Mouse (Mus musculus) E14TG2a.4 (cell line): ENCODE data around the gene Six2.

Experiments
- H3K27me3 ChIP-seq: 2 replicates; pipeline ENCODE4 v1.6.1; 2014; ENCODE audit warnings: low read length, control low read depth; ENCODE audit not compliant: insufficient read depth
- H3K36me3 ChIP-seq: 2 replicates; pipeline ENCODE4 v1.6.1; 2014; ENCODE audit warnings: low read length, control low read depth; ENCODE audit not compliant: insufficient read depth
- H3K4me1 ChIP-seq: replicated peaks from 2 replicates; pipeline ENCODE4 v1.6.1; 2014; ENCODE audit warnings: low read depth, low read length, control low read depth
- H3K4me3 ChIP-seq: replicated peaks from 2 replicates; pipeline ENCODE4 v1.5.1; 2014; ENCODE audit warnings: mild to moderate bottlenecking, low read length
- H3K9me3 ChIP-seq: 2 replicates; pipeline ENCODE4 v1.6.1; 2014; ENCODE audit warnings: low read length, control low read depth
- CTCF ChIP-seq: conservative IDR thresholded peaks from 2 replicates; pipeline ENCODE4 v1.5.1; 2014; ENCODE audit warnings: low read length
- NANOG ChIP-seq: IDR thresholded peaks from 2 replicates; pipeline ENCODE4 v1.6.1; 2014; ENCODE audit warnings: borderline replicate concordance, low read length, mixed read lengths
- POU5F1 ChIP-seq: IDR thresholded peaks from 2 replicates; pipeline ENCODE4 v1.6.1; 2014; ENCODE audit warnings: low read length, borderline replicate concordance

Six2 gene

GRCm38 (mm10) chr17:85681741-85682140, 6.3 kb downstream of the Six2 start:
- peaks cover 44% of the 10 kb centered on the region for H3K4me1 ChIP-seq
- no peak for TF ChIP-seq NANOG
- H3K4me3 ChIP-seq = no peak overlapping the region
- no peaks in the 10 kb centered on the region for H3K36me3 ChIP-seq
- H3K27me3 ChIP-seq = peaks cover 96% of the 10 kb centered on the region
- no peaks in the 10 kb centered on the region for H3K9me3 ChIP-seq

DNA sequence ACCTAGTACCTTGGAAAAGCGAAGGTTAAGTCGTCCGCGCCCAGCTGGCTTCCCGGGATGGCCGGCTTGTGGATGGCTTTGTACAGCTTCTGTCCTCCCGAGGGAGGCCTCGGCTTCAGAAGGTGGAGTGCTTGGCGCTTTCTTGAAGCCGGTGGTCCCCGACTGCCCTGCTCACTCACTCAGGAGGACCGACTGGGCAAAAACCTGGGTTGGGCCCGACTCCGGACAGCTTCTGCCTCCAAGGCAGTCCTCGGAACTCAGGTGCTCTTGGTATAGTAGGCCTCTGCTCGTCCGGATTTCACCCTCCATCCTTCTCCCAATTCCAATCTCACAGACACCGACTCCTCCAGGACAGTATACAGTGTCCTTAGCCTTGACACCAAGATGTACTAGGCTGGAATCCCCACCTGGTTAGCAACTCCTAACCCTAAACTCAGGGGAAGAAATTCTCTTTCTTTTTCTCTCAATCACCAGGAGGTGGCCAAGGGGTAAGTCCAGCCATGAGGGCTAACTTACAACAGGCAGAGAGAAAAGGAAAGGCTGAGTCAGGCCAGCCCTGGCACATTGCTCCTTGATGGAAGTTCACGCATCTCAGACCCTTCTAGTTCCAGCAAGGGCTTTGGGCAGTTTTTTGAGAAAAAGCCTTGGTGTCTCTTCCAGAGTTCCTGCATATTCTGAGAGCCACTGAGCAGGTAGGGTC, 7.1 kb downstream of the Six2 start:
- peaks cover 37% of the 10 kb centered on the region for H3K4me1 ChIP-seq
- no peak for TF ChIP-seq NANOG
- no peak for TF ChIP-seq POU5F1
- no peak for TF ChIP-seq CTCF

GRCm38 (mm10) chr17:85680116-85680850, 7.8 kb downstream of the Six2 start:
- TF ChIP-seq POU5F1 = no peak
- TF ChIP-seq CTCF = no peak
- no peak for TF ChIP-seq NANOG
- Histone ChIP-seq H3K4me1 (peaks cover 30% of the 10 kb centered on the region), H3K9me3 (no peaks in the 10 kb centered on the region), H3K27me3 (peaks cover 89% of the 10 kb centered on the region), H3K36me3 (no peaks in the 10 kb centered on the region), H3K4me3 (peak overlapping the region; percentile 21; the same call in 1 of the 2 replicates)

More for the DNA sequence above, 7.1 kb downstream of the Six2 start:
- no peak overlapping the region for H3K4me3 ChIP-seq
- no peaks in the 10 kb centered on the region for H3K9me3 ChIP-seq
- no peaks in the 10 kb centered on the region for H3K36me3 ChIP-seq
- H3K27me3 ChIP-seq = peaks cover 95% of the 10 kb centered on the region

DNA sequence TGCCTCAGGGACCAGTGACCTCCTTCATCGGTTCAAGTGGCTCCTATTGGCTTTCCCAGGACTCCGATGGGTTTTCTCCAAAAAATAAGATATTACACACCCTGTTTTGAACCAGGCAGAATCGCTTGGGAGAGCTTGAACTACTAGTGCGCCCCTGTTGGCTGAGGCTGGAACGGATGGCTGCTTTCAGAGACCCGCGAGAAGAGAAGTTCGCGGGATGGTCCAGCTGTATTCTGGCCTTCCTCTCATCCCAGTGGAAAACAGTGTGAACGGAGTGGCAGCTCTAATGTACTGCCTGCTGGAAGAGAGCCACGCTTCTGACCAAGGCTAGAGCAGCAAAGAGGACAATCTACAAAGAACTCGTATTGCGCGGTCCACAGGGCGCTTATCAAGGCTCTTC, 8.4 kb downstream of the Six2 start:
- no peaks in the 10 kb centered on the region for H3K36me3 ChIP-seq
- H3K9me3 ChIP-seq = no peaks in the 10 kb centered on the region
- TF ChIP-seq CTCF (peak; percentile 56), NANOG (no peak)
- H3K4me1 ChIP-seq = peaks cover 24% of the 10 kb centered on the region
- H3K27me3 ChIP-seq = peaks cover 85% of the 10 kb centered on the region
- peak overlapping the region; percentile 21; the same call in 1 of the 2 replicates for H3K4me3 ChIP-seq

DNA sequence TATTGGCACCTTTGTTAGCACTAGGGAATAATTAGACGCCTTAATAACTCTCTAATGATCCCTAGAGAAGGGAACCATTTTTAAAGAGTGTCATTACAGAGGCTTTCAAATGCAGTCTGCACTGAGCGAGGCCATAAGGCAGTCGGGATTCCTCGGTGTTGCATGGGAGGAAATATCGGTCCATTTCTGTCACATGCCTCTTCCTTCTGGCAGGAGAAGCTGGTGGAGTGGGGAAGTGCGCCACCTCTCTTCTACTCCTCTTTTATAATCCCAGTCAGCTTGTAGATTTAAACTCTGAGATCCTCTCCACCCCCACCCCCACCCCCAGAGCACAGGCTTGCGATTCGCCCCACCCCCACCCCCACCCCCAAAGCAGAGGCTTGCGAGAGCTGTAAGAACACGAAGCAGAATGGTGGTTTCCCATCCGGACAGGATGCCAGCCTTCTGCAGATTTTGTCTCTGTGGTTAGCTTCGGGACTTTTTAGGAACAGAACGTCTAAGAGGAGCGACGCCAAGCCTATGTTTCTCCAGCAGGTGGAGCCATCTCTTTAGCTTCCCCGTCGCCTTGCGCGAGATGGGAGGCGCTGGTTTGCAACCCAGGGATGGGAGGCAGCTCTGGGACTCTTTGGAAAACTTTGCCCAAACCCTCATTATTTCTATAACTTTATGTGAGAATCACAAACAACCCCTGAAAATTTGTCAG, 23.3 kb downstream of the Six2 start:
- H3K4me1 ChIP-seq = peaks cover 6% of the 10 kb centered on the region; the same call in 1 of the 2 replicates
- H3K36me3 ChIP-seq = no peaks in the 10 kb centered on the region
- no peaks in the 10 kb centered on the region for H3K9me3 ChIP-seq
- peaks cover 69% of the 10 kb centered on the region for H3K27me3 ChIP-seq
- H3K4me3 ChIP-seq = no peak overlapping the region
- TF ChIP-seq NANOG (no peak), POU5F1 (no peak), CTCF (peak; percentile 54)

- peaks cover 73% of the 10 kb centered on the region for H3K27me3 ChIP-seq
- no peak for TF ChIP-seq CTCF
- no peak for TF ChIP-seq POU5F1
- no peak for TF ChIP-seq NANOG
- H3K36me3 ChIP-seq = no peaks in the 10 kb centered on the region
- H3K4me1 ChIP-seq = peaks cover 6% of the 10 kb centered on the region; the same call in 1 of the 2 replicates
- no peaks in the 10 kb centered on the region for H3K9me3 ChIP-seq
- H3K4me3 ChIP-seq = no peak overlapping the region
These were observed 23.9 kb downstream of the Six2 start for GRCm38 (mm10) chr17:85664202-85664601.

DNA sequence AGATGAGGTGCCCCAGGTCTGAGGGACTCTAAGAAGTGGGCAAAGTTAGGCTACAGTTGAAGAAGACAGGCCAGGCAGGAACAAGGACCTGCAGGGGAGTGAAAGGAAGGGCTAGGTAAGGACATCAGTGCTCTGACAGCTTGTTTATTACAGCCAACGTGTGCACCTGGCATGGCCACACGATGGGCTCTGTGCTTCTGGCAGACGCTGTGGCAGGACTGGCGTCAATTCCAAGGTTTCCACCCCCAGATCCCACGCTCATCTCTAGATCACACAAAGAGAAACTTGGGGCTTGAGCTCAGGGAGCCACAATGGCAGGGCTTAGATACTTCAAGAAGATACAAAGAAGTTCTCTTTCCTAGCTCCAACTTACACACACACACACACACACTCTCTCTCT, 26.6 kb downstream of the Six2 start:
- H3K27me3 ChIP-seq = peaks cover 68% of the 10 kb centered on the region
- TF ChIP-seq CTCF = no peak
- H3K4me3 ChIP-seq = no peak overlapping the region
- H3K36me3 ChIP-seq = no peaks in the 10 kb centered on the region
- peaks cover 6% of the 10 kb centered on the region; the same call in 1 of the 2 replicates for H3K4me1 ChIP-seq
- H3K9me3 ChIP-seq = no peaks in the 10 kb centered on the region

DNA sequence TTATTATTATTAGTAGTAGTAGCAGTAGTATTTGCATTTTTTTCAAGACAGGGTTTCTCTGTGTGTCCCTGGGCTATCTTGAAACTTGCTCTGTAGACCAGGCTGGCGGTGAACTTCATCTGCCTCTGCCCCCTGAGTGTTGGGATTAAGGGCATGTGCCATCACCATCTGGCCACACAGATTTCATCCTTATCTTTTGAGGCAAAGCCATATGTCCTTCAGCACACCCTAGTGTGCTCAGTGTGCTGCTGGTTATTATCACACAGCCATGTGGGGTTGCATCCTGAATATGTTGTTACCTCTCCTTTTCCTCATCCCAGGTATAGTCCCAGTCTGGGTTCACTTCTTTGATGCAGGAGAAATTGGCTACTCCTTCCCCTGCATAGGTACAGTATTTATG, 28.1 kb downstream of the Six2 start:
- TF ChIP-seq NANOG (no peak), POU5F1 (no peak), CTCF (no peak)

More for the DNA sequence above, 28.1 kb downstream of the Six2 start:
- no peaks in the 10 kb centered on the region for H3K9me3 ChIP-seq
- H3K36me3 ChIP-seq = no peaks in the 10 kb centered on the region
- H3K4me3 ChIP-seq = no peak overlapping the region
- H3K4me1 ChIP-seq = peaks cover 6% of the 10 kb centered on the region; the same call in 1 of the 2 replicates
- H3K27me3 ChIP-seq = peaks cover 57% of the 10 kb centered on the region
